ENCODE assay signal across 19 mouse cellular contexts in the genomic region with DNA sequence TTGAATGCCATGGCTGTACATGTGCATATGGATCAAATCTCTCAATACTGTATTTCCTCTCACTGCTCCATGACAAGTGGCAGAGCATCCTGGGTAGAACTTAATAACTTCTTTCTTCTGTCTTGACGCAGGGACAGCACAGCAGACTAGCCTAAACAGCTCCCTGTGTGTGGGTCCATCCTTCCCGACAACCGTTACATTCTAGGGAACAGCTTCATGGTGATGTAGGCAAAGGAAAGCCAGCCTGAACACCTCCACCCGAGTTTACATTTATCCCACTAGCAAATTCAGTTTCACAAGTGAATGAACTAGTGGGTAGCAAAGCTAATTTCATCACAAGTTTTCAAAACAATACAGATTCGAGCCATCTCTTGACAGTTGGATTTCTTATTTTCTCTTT.
DNase-seq lines count a peak whose midpoint lies in the region; ATAC-seq lines count a peak whose summit lies in the region.
"Had no signal": no experiment of that assay in that cellular context is flagged by ENCODE, and none has a peak within 500 bp of the region (broad histone marks: within the 10 kb centered on the region; RNA-seq: fewer than 3 reads in every experiment).

No protein-coding gene starts in this region.

- DNase-seq in heart, adult 11 months = peak; percentile 76
- no peak for DNase-seq in heart, adult 9 months (ENCODE audit: low spot score in 2 of 2)
- DNase-seq in midbrain, embryonic 11.5 days (ENCODE audit: low spot score, missing footprints) = peak; percentile 60
- DNase-seq: adrenal gland, adult 2 months; adrenal gland, adult 8-10 months; adrenal gland, postnatal 10 days; adrenal gland, postnatal 14 days; adrenal gland, postnatal 25 days; adrenal gland, postnatal 36 days; B cell, adult 2 months; cerebellum, adult 11 months; cerebellum, adult 11-12 months; cerebellum, adult 18-20 months had no signal

- H3K4me2 ChIP-seq in midbrain, embryonic 11.5 days = no peak overlapping the region
- no peak overlapping the region for H3K4me2 ChIP-seq in midbrain, embryonic 16.5 days (ENCODE audit: low read length)

- no peaks in the 10 kb centered on the region for H3K36me3 ChIP-seq in midbrain, embryonic 11.5 days (ENCODE audit: control insufficient read depth, insufficient read depth, low read length)
- no peaks in the 10 kb centered on the region for H3K36me3 ChIP-seq in midbrain, embryonic 16.5 days (ENCODE audit: control insufficient read depth, insufficient read depth, low read length)
- H3K36me3 ChIP-seq: G1E had no signal

- 78% methylated on average over 5 of the region's 5 CpGs for WGBS in midbrain, embryonic 11.5 days
- WGBS in midbrain, embryonic 16.5 days = 82% methylated on average over 5 of the region's 5 CpGs

- no peak overlapping the region for H3K4me3 ChIP-seq in midbrain, embryonic 11.5 days (ENCODE audit: low read depth, low read length)
- no peak overlapping the region for H3K4me3 ChIP-seq in midbrain, embryonic 16.5 days (ENCODE audit: low read depth, low read length)

- H3K27me3 ChIP-seq in midbrain, embryonic 11.5 days (ENCODE audit: control insufficient read depth, insufficient read depth, low read length) = no peaks in the 10 kb centered on the region
- no peaks in the 10 kb centered on the region for H3K27me3 ChIP-seq in midbrain, embryonic 16.5 days (ENCODE audit: control insufficient read depth, insufficient read depth, low read depth, low read length)
- H3K27me3 ChIP-seq: CH12.LX had no signal

- no peak for ATAC-seq in midbrain, embryonic 11.5 days (ENCODE audit: low FRiP score)
- no peak for ATAC-seq in midbrain, embryonic 16.5 days
- ATAC-seq: activated CD4-positive, CD25-positive, alpha-beta regulatory T cell, adult 4 months; CD4-positive, CD25-positive, alpha-beta regulatory T cell, adult 4 months; Patski had no signal

- H3K9ac ChIP-seq in midbrain, embryonic 11.5 days (ENCODE audit: low read length) = no peak overlapping the region
- no peak overlapping the region for H3K9ac ChIP-seq in midbrain, embryonic 16.5 days (ENCODE audit: low read depth, low read length)

- no peaks in the 10 kb centered on the region for H3K9me3 ChIP-seq in midbrain, embryonic 11.5 days (ENCODE audit: control insufficient read depth, low read length)
- H3K9me3 ChIP-seq in midbrain, embryonic 16.5 days (replicated peaks; ENCODE audit: control insufficient read depth, low read length, poor library complexity, severe bottlenecking) = no peaks in the 10 kb centered on the region
- H3K9me3 ChIP-seq: G1E had no signal

- no peak overlapping the region for H3K27ac ChIP-seq in midbrain, embryonic 11.5 days (ENCODE audit: low read depth, low read length)
- no peak overlapping the region for H3K27ac ChIP-seq in midbrain, embryonic 16.5 days (ENCODE audit: low read length)

- no peaks in the 10 kb centered on the region for H3K4me1 ChIP-seq in midbrain, embryonic 11.5 days (ENCODE audit: control insufficient read depth, insufficient read depth, low read length)
- no peaks in the 10 kb centered on the region for H3K4me1 ChIP-seq in midbrain, embryonic 16.5 days (ENCODE audit: control insufficient read depth, insufficient read depth, low read length)

Comparison
In these comparisons a context has a peak if more than half of its experiments do, and no peak if none do; other contexts are left out.
1. DNase-seq: peak in heart, adult 11 months (single experiment) and midbrain, embryonic 11.5 days (single experiment); none in heart, adult 9 months (0 of 2).